Mouse (Mus musculus): ENCODE data around the gene Gm2956.
"Not testable (repeated sequence)": the region's sequence is repeated elsewhere in the genome, so short reads cannot be mapped to it uniquely, and the experiment has no call there.

The Gm2956 gene

DNA sequence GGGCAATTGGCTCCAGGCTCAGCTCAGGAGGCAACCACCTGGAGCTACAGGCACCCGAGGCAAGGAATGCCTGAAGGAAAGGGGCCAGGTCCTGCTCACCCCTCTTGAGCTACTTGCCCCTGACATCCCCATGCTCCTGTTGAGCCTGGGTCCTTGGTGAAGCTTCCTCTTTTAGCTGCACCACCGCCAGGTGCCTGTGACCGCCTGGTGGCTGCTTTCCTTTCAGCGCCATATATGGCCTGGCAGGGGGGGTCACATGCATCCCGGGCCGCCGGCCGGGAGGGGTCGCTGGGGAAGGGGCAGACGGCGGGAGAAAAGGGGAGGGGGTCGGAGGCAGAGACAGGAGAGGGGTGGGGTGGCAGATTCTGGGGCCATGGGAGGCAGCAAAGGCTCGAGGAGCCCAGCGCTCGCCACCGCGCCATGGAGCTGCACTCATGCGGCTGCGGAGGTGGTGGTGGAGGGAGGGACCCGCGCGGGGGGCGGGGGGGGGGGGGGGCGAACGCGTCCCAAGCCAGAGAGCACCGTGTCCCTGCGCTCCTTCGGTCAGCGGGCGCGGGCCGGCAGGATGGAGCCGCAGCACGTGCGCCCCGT is at the start of gene Gm2956:
Gene Gm2956 (plus strand): TSS at position 541 of the 591 bp plus-strand sequence.
- DNase-seq (ENCODE audit: low spot score in 2 of 2), result peak in 1 of 2 experiments; percentile 1

DNA sequence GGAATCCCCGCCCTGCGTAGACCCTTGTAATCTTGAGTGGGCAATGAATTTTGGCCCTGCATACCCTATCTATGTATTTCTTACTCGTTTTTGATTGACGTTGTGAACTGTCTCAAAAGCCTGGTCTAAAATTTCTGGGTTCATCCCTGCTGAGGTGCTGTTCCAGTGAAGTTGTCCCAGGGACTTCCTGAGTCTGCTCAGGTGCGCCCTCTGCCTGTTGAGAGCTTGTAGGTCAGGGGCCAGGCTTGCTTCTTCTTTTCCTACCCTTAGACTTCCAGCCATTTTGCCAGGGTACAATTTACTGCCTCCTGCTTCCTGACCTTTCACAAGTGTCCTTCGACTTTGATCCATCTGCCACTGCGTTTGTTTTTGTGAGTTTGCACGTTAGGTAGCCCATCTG is 979 bp downstream of the Gm2956 start:
- peak in 1 of 2 experiments; percentile 0 for DNase-seq (ENCODE audit: low spot score in 2 of 2)

DNA sequence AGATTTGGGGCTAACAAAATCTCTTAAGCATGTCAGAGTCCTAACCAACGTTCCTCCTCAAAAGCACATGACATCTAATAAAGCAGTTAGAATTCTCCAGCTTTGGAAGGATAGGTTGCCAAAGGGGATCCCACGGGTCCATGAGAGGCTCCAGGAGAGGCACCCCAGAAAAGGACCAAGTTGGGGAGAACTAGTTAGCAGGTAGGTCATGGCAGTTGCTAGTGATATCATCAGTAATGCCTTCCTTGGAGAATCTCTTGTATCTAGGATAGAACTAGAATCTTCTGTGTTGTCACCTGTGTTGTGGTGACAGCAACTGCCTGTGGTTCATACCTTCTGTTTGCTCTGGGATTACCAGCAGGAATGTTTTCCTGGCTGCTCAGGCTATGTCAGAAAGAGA is 62.4 kb downstream of the Gm2956 start, which contains the start of gene Gm10413:
Gene Gm10413 (plus strand): TSS at position 301 of the 400 bp plus-strand sequence.
- not testable (repeated sequence) for DNase-seq (ENCODE audit: low spot score in 2 of 2)

All from right cerebral cortex, postnatal 36 days (tissue).